Comparison of ENCODE assay signal across 7 mouse cellular contexts in genomic region chr5:116420759-116421225, GRCm38 (mm10). TPM values are rescaled to one million over a fixed set of nuclear protein-coding genes. Genes with fewer than 3 reads are reported as not detected.
A peak's percentile ranks its signal among the peaks of the same experiment; 100 is the strongest.
DNase-seq lines count a peak whose midpoint lies in the region; ATAC-seq and TF ChIP-seq lines count a peak whose summit lies in the region.

No protein-coding gene starts in this region.

- H3ac ChIP-seq in myocyte (ENCODE audit: control insufficient read depth, insufficient read length), result no peak overlapping the region

- H3K9ac ChIP-seq in heart, embryonic 13.5 days, result peak overlapping the region; percentile 84

- H3K27me3 ChIP-seq in embryonic facial prominence, embryonic 10.5 days (replicated peaks; ENCODE audit: low read depth, poor library complexity, severe bottlenecking), result peaks cover 27% of the 10 kb centered on the region
- no peaks in the 10 kb centered on the region for H3K27me3 ChIP-seq in heart, embryonic 13.5 days (replicated peaks)
- no peaks in the 10 kb centered on the region for H3K27me3 ChIP-seq in myocyte (ENCODE audit: control insufficient read depth, insufficient read depth, insufficient read length)

- peak overlapping the region; percentile 25; the same call in 1 of the 2 replicates for H3K4me3 ChIP-seq in embryonic facial prominence, embryonic 10.5 days
- peak overlapping the region; percentile 56 for H3K4me3 ChIP-seq in heart, embryonic 13.5 days
- H3K4me3 ChIP-seq in myocyte, result peak overlapping the region; percentile 90

- peak overlapping the region; percentile 62 for H3K27ac ChIP-seq in embryonic facial prominence, embryonic 10.5 days (replicated peaks)
- peak overlapping the region; percentile 93 for H3K27ac ChIP-seq in heart, embryonic 13.5 days (replicated peaks)

- 15% methylated on average over 6 of the region's 6 CpGs for WGBS in embryonic facial prominence, embryonic 10.5 days
- WGBS in heart, embryonic 13.5 days, result 10% methylated on average over 6 of the region's 6 CpGs

- peak; percentile 41 for DNase-seq in ovary, postnatal 36 days (ENCODE audit: low spot score)
- no peak for DNase-seq in ovary, postnatal 14 days (ENCODE audit: low spot score)
- DNase-seq in embryonic facial prominence, embryonic 10.5 days (ENCODE audit: low spot score), result peak; percentile 49
- peak; percentile 40 for DNase-seq in liver
- no peak for DNase-seq in B cell, adult 2 months

- peaks cover 52% of the 10 kb centered on the region for H3K79me2 ChIP-seq in myocyte (ENCODE audit: control insufficient read depth, insufficient read depth)

- no peak for TF ChIP-seq POLR2A in myocyte (IDR thresholded peaks at IDR 0.05; ENCODE audit: insufficient read length, low read depth)

- peak overlapping the region; percentile 75 for H3K4me2 ChIP-seq in heart, embryonic 13.5 days
- peak overlapping the region; percentile 74 for H3K4me2 ChIP-seq in myocyte (ENCODE audit: low read depth)

- H3K4me1 ChIP-seq in embryonic facial prominence, embryonic 10.5 days, result peaks cover 39% of the 10 kb centered on the region
- peaks cover 68% of the 10 kb centered on the region for H3K4me1 ChIP-seq in heart, embryonic 13.5 days

- H3K9me3 ChIP-seq in embryonic facial prominence, embryonic 10.5 days, result no peaks in the 10 kb centered on the region
- no peaks in the 10 kb centered on the region for H3K9me3 ChIP-seq in heart, embryonic 13.5 days

- no peak for ATAC-seq in heart, embryonic 13.5 days (ENCODE audit: extremely low read depth, insufficient number of reproducible peaks, low FRiP score, low TSS enrichment)

- no peaks in the 10 kb centered on the region for H3K36me3 ChIP-seq in embryonic facial prominence, embryonic 10.5 days (replicated peaks)
- H3K36me3 ChIP-seq in heart, embryonic 13.5 days, result peaks cover 14% of the 10 kb centered on the region
- peaks cover 3% of the 10 kb centered on the region for H3K36me3 ChIP-seq in myocyte (ENCODE audit: control insufficient read depth, insufficient read depth)

TF ChIP-seq in myocyte, 11 proteins besides CTCF, POLR2A, EP300 and RAD21:
- TF ChIP-seq MYOG (IDR thresholded peaks at IDR 0.05; ENCODE audit: control insufficient read depth in 1 of 3, insufficient read depth in 1 of 3, insufficient read length in 2 of 3, low read depth in 2 of 3) (no peak), E2F4 (IDR thresholded peaks at IDR 0.05; ENCODE audit: insufficient read depth) (no peak), REST (IDR thresholded peaks at IDR 0.05; ENCODE audit: insufficient read depth, insufficient read length) (no peak), POLR2AphosphoS2 (IDR thresholded peaks at IDR 0.05; ENCODE audit: insufficient read length, low read depth) (no peak), MAX (IDR thresholded peaks at IDR 0.05; ENCODE audit: low read depth) (no peak), TCF3 (IDR thresholded peaks at IDR 0.05; ENCODE audit: insufficient read length, low read depth) (no peak), TCF12 (IDR thresholded peaks at IDR 0.05; ENCODE audit: insufficient read depth, poor library complexity, severe bottlenecking) (no peak), CEBPB (IDR thresholded peaks at IDR 0.05; ENCODE audit: insufficient read depth, poor library complexity, severe bottlenecking) (no peak), USF1 (IDR thresholded peaks at IDR 0.05; ENCODE audit: low read depth) (no peak), MYOD1 (IDR thresholded peaks at IDR 0.05; ENCODE audit: control insufficient read depth in 1 of 3, insufficient read length in 2 of 3, low read depth in 2 of 3) (no peak), SRF (IDR thresholded peaks at IDR 0.05; ENCODE audit: control insufficient read depth, insufficient read length, low read depth) (no peak)
TF ChIP-seq in myocyte: peak in this region for 0.

RNA-seq across cellular contexts. Expression of gene Hspb8, which starts 1.9 kb away (rescaled TPM):
- polyA plus RNA-seq in embryonic facial prominence, embryonic 10.5 days (2016; fragmentation: Nextera tagmentation; extraction: Ambion mirVana), result 6.8 and 8.0 TPM in 2 replicates
- 30.6 and 32.6 TPM in 2 replicates for polyA plus RNA-seq in heart, embryonic 13.5 days (2015; fragmentation: Nextera tagmentation; extraction: Ambion mirVana)
- 138 TPM for polyA plus RNA-seq in myocyte (2012; fragmentation: generic; extraction: Trizol)

Comparison
In these comparisons a context has a peak if more than half of its experiments do, and no peak if none do; other contexts are left out.
1. DNase-seq: peak in ovary, postnatal 36 days (single experiment), embryonic facial prominence, embryonic 10.5 days (single experiment) and liver (single experiment); none in ovary, postnatal 14 days (single experiment) and B cell, adult 2 months (0 of 2).
2. H3K4me3 ChIP-seq: peak in every context shown above with its lines; median percentile 90 in myocyte; 56 in heart, embryonic 13.5 days; 25 in embryonic facial prominence, embryonic 10.5 days.